Mouse (Mus musculus): ENCODE data around the gene Kif21a. TPM values are rescaled to one million over a fixed set of nuclear protein-coding genes. Genes with fewer than 3 reads are reported as not detected.

Kif21a gene
- total and polyA plus RNA-seq, 3 experiments: not detected

DNA sequence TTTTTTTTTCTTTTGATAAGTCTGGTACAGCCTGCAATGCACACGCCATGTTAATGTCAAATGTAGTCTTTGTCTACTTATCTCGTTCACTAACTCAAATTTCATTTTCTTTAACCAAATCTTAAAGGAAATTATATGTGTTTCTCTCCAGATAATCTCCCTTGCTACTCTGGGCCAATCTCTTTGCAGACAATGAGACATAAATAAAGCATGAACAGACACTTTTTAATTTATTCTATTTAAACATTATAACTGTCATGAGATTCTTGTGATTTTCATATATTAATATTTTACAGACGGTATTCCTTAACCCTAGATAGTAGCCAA, 30.9 kb downstream of the Kif21a start:
- Histone ChIP-seq H3K36me3 (replicated peaks in 1 of 2; ENCODE audit: control insufficient read depth in 1 of 2, insufficient read depth in 1 of 2, low read length in 1 of 2) (no peaks in the 10 kb centered on the region), H3K4me3 (replicated peaks in 1 of 3; ENCODE audit: low read depth in 2 of 3, low read length in 2 of 3, poor library complexity in 1 of 3) (no peak overlapping the region), H3K4me1 (ENCODE audit: control insufficient read depth in 1 of 2, insufficient read depth in 2 of 2) (no peaks in the 10 kb centered on the region), H3K79me2 (replicated peaks; ENCODE audit: control insufficient read depth, extremely low read depth, insufficient read depth, poor library complexity, severe bottlenecking) (no peaks in the 10 kb centered on the region), H3K9ac (ENCODE audit: insufficient read depth, low read depth) (no peak overlapping the region), H3K9me3 (replicated peaks; ENCODE audit: low read length) (peaks cover 64% of the 10 kb centered on the region), H3K4me2 (ENCODE audit: insufficient read depth, low read depth, poor library complexity, severe bottlenecking) (no peak overlapping the region), H3K27me3 (replicated peaks) (no peaks in the 10 kb centered on the region), H3K27ac (ENCODE audit: insufficient read depth, low read depth) (no peak overlapping the region)
- no peak for DNase-seq (ENCODE audit: extremely low read depth)
- in situ Hi-C loops (cut with MboI; ENCODE audit: low pct_ligation_motif_present, low pct_unique_long_range_greater_than_20kb, low sequenced_read_pairs): no loop called here
- dilution Hi-C loops (cut with MboI; ENCODE audit: extremely low pct_ligation_motif_present, extremely low pct_unique_long_range_greater_than_20kb, low sequenced_read_pairs): no loop called here
- TF ChIP-seq MAZ (IDR thresholded peaks at IDR 0.05; ENCODE audit: low read depth, low read length): no peak
- TF ChIP-seq MYC (IDR thresholded peaks at IDR 0.05; ENCODE audit: low read depth, low read length): no peak
- TF ChIP-seq UBTF (IDR thresholded peaks at IDR 0.05; ENCODE audit: low read depth, low read length): no peak
- no peak for TF ChIP-seq IRF4 (IDR thresholded peaks at IDR 0.05; ENCODE audit: low read depth, low read length)
- TF ChIP-seq PAX5 (IDR thresholded peaks at IDR 0.05; ENCODE audit: low read length): no peak
- no peak for TF ChIP-seq BHLHE40 (IDR thresholded peaks at IDR 0.05; ENCODE audit: low read depth, low read length)
- TF ChIP-seq EP300 (IDR thresholded peaks at IDR 0.05; ENCODE audit: low read length): no peak
- TF ChIP-seq USF2 (conservative IDR thresholded peaks at IDR 0.05; ENCODE audit: low read depth, low read length): no peak
- no peak for TF ChIP-seq JUN (IDR thresholded peaks at IDR 0.05; ENCODE audit: insufficient read depth, low read depth, low read length)
- TF ChIP-seq USF1 (IDR thresholded peaks at IDR 0.05; ENCODE audit: low read depth, low read length): no peak
- no peak for TF ChIP-seq MAFK (IDR thresholded peaks at IDR 0.05; ENCODE audit: insufficient replicate concordance, low read length)
- no peak for TF ChIP-seq ETS1 (conservative IDR thresholded peaks at IDR 0.05; ENCODE audit: low read depth, low read length)
- no peak for TF ChIP-seq ELF1 (IDR thresholded peaks at IDR 0.05; ENCODE audit: low read depth, low read length)

GRCm38 (mm10) chr15:91018161-91018860, 31.4 kb downstream of the Kif21a start:
- H3K9ac ChIP-seq (ENCODE audit: insufficient read depth, low read depth): no peak overlapping the region
- DNase-seq (ENCODE audit: extremely low read depth): no peak
- no peak overlapping the region for H3K4me2 ChIP-seq (ENCODE audit: insufficient read depth, low read depth, poor library complexity, severe bottlenecking)
- H3K9me3 ChIP-seq (replicated peaks; ENCODE audit: low read length): peaks cover 66% of the 10 kb centered on the region
- H3K27me3 ChIP-seq (replicated peaks): no peaks in the 10 kb centered on the region
- in situ Hi-C loops (cut with MboI; ENCODE audit: low pct_ligation_motif_present, low pct_unique_long_range_greater_than_20kb, low sequenced_read_pairs): no loop called here
- TF ChIP-seq NELFE (IDR thresholded peaks at IDR 0.05; ENCODE audit: low read depth, low read length): no peak
- TF ChIP-seq MYC (IDR thresholded peaks at IDR 0.05; ENCODE audit: low read depth, low read length): no peak
- TF ChIP-seq ZMIZ1 (IDR thresholded peaks at IDR 0.05; ENCODE audit: low read depth, low read length): no peak
- no peak for TF ChIP-seq KAT2A (IDR thresholded peaks at IDR 0.05; ENCODE audit: insufficient replicate concordance, low read length)
- H3K4me3 ChIP-seq (replicated peaks in 1 of 3; ENCODE audit: low read depth in 2 of 3, low read length in 2 of 3, poor library complexity in 1 of 3): no peak overlapping the region
- H3K79me2 ChIP-seq (replicated peaks; ENCODE audit: control insufficient read depth, extremely low read depth, insufficient read depth, poor library complexity, severe bottlenecking): no peaks in the 10 kb centered on the region
- H3K27ac ChIP-seq (ENCODE audit: insufficient read depth, low read depth): no peak overlapping the region
- no peaks in the 10 kb centered on the region for H3K4me1 ChIP-seq (ENCODE audit: control insufficient read depth in 1 of 2, insufficient read depth in 2 of 2)
- dilution Hi-C loops (cut with MboI; ENCODE audit: extremely low pct_ligation_motif_present, extremely low pct_unique_long_range_greater_than_20kb, low sequenced_read_pairs): no loop called here
- no peaks in the 10 kb centered on the region for H3K36me3 ChIP-seq (replicated peaks in 1 of 2; ENCODE audit: control insufficient read depth in 1 of 2, insufficient read depth in 1 of 2, low read length in 1 of 2)
